Mouse (Mus musculus): ENCODE measurements around the gene Mas1. TPM values are rescaled to one million over a fixed set of nuclear protein-coding genes. Genes with fewer than 3 reads are reported as not detected.
"Not testable (repeated sequence)": the region's sequence is repeated elsewhere in the genome, so short reads cannot be mapped to it uniquely, and the experiment has no call there.

The Mas1 gene
- polyA plus RNA-seq, 1 experiment from 2014 or later, result not detected

DNA sequence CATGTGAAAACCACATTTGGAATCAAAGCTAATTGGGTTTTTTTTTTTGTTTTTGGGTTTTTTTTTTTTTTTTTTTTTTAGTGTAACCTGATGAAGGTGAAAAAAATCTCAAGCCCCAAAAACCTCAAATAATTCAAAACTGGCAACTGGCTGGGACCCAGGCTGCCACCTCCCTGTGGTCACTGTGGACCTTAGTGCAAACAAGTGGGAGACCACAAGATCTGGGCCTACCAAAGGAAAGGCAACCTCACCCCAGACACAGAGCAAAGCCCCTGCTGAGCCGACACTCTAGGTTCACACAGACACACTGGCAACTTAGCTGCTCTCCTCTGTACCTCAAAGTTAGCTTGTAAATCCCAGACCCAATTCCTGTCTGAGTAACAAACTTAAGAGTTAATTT lies 36.4 kb upstream of the Mas1 start:
- WGBS, result 68% methylated on average over 1 of the region's 1 CpGs
- no peak for ATAC-seq
- no peak overlapping the region for H3K27ac ChIP-seq (ENCODE audit: low read length)

DNA sequence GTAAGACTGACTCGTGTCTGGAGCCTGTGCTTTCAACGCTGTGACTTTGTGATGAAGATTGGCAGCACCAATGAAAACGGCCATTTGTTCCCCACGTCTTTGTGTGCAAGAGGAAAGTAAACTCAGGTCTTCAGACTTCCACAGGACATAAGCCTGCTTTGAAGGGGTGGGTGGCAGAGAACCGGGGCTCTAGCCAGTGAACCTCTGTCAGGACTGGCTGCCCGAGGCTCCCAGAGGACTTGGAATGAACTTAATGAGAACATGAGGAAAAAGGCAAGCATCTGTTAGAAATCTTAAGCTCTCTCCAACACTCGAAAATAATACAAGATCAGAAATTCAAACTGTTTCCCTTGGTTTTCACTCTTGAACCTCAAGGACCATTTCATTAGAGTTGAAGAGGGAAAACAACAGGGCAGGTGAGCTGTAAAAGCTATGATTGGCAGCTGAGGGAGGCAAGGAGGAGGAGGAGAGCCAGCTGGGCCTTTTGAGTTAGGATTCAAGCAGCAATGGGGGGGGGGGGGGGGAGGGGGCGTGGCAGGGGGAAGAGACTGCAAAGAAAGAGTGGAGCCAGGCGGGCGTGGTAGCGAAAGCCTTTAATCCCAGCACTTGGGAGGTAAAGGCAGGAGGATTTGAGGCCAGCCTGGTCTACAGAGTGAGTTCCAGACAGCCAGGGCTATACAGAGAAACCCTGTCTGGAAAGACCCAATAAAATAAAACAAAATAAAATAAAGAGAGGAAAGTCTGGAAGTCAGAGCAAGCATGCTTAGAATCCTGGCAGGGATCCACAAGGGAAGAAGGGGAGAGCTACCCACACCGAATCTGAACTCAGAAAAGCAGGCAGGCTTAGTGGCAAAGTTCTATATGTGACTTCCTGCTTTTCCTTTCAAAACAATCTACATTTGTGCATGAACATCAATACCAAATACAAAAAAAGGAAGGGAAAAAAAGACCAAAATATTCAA lies 35.7 kb upstream of the Mas1 start:
- H3K4me3 ChIP-seq (ENCODE audit: low read depth, low read length), result no peak overlapping the region
- no peak overlapping the region for H3K4me2 ChIP-seq (ENCODE audit: low read length)
- H3K36me3 ChIP-seq (ENCODE audit: control insufficient read depth, insufficient read depth, low read length), result 0 out of 2 replicates have a peak, but pooled peaks cover 4% of the 10 kb centered on the region
- no peak for ATAC-seq
- no peaks in the 10 kb centered on the region for H3K9me3 ChIP-seq (replicated peaks; ENCODE audit: control insufficient read depth, low read length, poor library complexity, severe bottlenecking)
- no peak overlapping the region for H3K9ac ChIP-seq (ENCODE audit: low read depth, low read length)
- WGBS, result 15% methylated on average over 11 of the region's 12 CpGs
- H3K27me3 ChIP-seq (ENCODE audit: control insufficient read depth, insufficient read depth, low read depth, low read length), result no peaks in the 10 kb centered on the region
- H3K27ac ChIP-seq (ENCODE audit: low read length), result no peak overlapping the region
- H3K4me1 ChIP-seq (ENCODE audit: control insufficient read depth, insufficient read depth, low read length), result no peaks in the 10 kb centered on the region

More for the DNA sequence above, 36.4 kb upstream of the Mas1 start:
- H3K4me3 ChIP-seq (ENCODE audit: low read depth, low read length), result no peak overlapping the region
- no peak overlapping the region for H3K4me2 ChIP-seq (ENCODE audit: low read length)
- no peaks in the 10 kb centered on the region for H3K4me1 ChIP-seq (ENCODE audit: control insufficient read depth, insufficient read depth, low read length)
- H3K9me3 ChIP-seq (replicated peaks; ENCODE audit: control insufficient read depth, low read length, poor library complexity, severe bottlenecking), result no peaks in the 10 kb centered on the region
- 0 out of 2 replicates have a peak, but pooled peaks cover 4% of the 10 kb centered on the region for H3K36me3 ChIP-seq (ENCODE audit: control insufficient read depth, insufficient read depth, low read length)
- H3K9ac ChIP-seq (ENCODE audit: low read depth, low read length), result no peak overlapping the region
- no peaks in the 10 kb centered on the region for H3K27me3 ChIP-seq (ENCODE audit: control insufficient read depth, insufficient read depth, low read depth, low read length)

DNA sequence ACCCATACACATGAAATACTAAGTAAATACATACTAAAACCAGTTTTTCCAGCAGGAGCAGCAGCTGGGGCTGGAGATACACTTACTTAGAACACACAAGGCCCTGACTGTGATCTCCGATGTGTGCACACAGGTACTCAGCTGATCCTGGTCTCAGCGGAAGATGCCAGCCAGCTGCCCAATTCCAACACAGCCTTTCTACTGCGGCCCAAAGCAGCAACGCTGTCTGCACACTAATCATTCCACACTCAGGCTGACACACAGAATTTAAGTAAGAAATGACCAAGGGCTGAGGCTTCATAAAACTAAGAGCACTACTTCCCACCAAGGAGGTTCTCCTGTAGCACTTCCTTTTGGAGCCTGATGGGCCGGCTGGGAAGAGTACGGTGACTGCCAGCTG lies 34.3 kb upstream of the Mas1 start:
- no peak overlapping the region for H3K27ac ChIP-seq (ENCODE audit: low read length)
- H3K4me1 ChIP-seq (ENCODE audit: control insufficient read depth, insufficient read depth, low read length), result no peaks in the 10 kb centered on the region
- H3K9me3 ChIP-seq (replicated peaks; ENCODE audit: control insufficient read depth, low read length, poor library complexity, severe bottlenecking), result no peaks in the 10 kb centered on the region
- 0 out of 2 replicates have a peak, but pooled peaks cover 4% of the 10 kb centered on the region for H3K36me3 ChIP-seq (ENCODE audit: control insufficient read depth, insufficient read depth, low read length)
- WGBS, result 91% methylated on average over 6 of the region's 6 CpGs
- no peaks in the 10 kb centered on the region for H3K27me3 ChIP-seq (ENCODE audit: control insufficient read depth, insufficient read depth, low read depth, low read length)
- H3K9ac ChIP-seq (ENCODE audit: low read depth, low read length), result no peak overlapping the region
- H3K4me3 ChIP-seq (ENCODE audit: low read depth, low read length), result no peak overlapping the region
- no peak overlapping the region for H3K4me2 ChIP-seq (ENCODE audit: low read length)
- ATAC-seq, result no peak

DNA sequence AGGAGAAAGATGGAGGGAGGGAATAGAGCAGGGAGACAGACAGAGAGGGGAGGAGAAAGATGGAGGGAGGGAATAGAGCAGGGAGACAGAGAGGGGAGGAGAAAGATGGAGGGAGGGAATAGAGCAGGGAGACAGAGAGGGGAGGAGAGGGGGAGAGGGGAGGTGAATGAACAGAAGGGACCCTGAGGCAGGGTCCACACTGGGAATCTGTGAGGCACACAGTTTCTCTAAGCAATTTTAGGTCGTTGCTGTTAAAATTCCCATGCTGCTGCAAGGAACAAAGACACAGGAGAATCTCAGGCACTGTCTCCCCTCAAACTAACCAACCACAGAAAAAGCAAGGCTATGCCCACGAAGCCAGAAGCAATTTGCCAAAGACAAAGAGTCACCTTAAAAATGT lies 30.7 kb upstream of the Mas1 start:
- peak overlapping the region; percentile 78 for H3K27ac ChIP-seq (ENCODE audit: low read length)

DNA sequence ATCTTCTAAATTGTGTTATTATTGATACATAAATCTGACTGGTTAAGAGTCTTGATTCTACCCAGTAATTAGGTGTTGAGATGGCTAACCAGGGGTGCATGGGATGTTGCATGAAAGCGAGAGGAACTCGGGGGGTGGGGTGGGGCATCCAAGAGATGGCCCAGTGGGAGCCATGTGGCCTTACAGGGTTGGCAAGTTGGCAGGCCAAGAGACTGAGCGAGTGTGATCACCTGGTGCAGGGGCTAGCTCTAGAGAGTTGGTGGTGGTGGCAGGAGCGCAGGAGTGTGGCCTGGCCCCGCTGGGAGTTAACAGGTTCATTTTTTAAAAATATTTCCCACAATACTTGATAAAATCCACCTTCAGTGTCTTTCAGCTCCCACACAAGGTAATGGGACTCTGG lies 29.7 kb upstream of the Mas1 start:
- WGBS, result 88% methylated on average over 5 of the region's 5 CpGs
- H3K4me1 ChIP-seq (ENCODE audit: control insufficient read depth, insufficient read depth, low read length), result no peaks in the 10 kb centered on the region
- ATAC-seq, result peak; percentile 70
- peak overlapping the region; percentile 43; the same call in 1 of the 2 replicates for H3K27ac ChIP-seq (ENCODE audit: low read length)
- 0 out of 2 replicates have a peak, but pooled peaks cover 4% of the 10 kb centered on the region for H3K36me3 ChIP-seq (ENCODE audit: control insufficient read depth, insufficient read depth, low read length)
- H3K4me2 ChIP-seq (ENCODE audit: low read length), result no peak overlapping the region
- no peak overlapping the region for H3K4me3 ChIP-seq (ENCODE audit: low read depth, low read length)
- H3K27me3 ChIP-seq (ENCODE audit: control insufficient read depth, insufficient read depth, low read depth, low read length), result no peaks in the 10 kb centered on the region
- no peaks in the 10 kb centered on the region for H3K9me3 ChIP-seq (replicated peaks; ENCODE audit: control insufficient read depth, low read length, poor library complexity, severe bottlenecking)
- H3K9ac ChIP-seq (ENCODE audit: low read depth, low read length), result no peak overlapping the region

More for the DNA sequence above, 30.7 kb upstream of the Mas1 start:
- not testable (repeated sequence) for H3K36me3 ChIP-seq (ENCODE audit: control insufficient read depth, insufficient read depth, low read length); H3K4me2 ChIP-seq (ENCODE audit: low read length); H3K9ac ChIP-seq (ENCODE audit: low read depth, low read length); H3K27me3 ChIP-seq (ENCODE audit: control insufficient read depth, insufficient read depth, low read depth, low read length); H3K4me1 ChIP-seq (ENCODE audit: control insufficient read depth, insufficient read depth, low read length); ATAC-seq; H3K9me3 ChIP-seq (replicated peaks; ENCODE audit: control insufficient read depth, low read length, poor library complexity, severe bottlenecking); H3K4me3 ChIP-seq (ENCODE audit: low read depth, low read length)
- 34% methylated on average over 2 of the region's 2 CpGs for WGBS

DNA sequence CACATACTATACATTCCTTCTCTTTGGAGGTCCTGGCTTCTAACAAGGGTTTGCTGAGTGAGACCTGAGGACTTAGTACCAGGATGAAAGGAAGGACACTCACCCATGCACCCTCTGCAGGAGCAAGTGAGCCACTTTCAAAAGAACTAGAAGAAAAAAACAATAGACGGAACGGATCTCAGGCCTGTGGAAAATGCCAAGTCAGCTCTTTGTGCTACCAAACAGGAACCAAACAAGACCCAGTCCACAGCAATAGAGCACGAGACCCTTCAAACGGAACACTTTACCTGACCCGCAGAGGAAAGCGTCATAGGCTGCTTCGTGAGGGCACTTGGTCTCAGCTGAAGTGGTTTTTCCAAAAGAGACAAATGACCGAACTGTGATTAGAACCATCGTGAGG lies 24.1 kb upstream of the Mas1 start:
- WGBS, result 89% methylated on average over 9 of the region's 9 CpGs
- no peak overlapping the region for H3K4me3 ChIP-seq (ENCODE audit: low read depth, low read length)
- ATAC-seq, result no peak
- no peaks in the 10 kb centered on the region for H3K9me3 ChIP-seq (replicated peaks; ENCODE audit: control insufficient read depth, low read length, poor library complexity, severe bottlenecking)
- H3K4me1 ChIP-seq (ENCODE audit: control insufficient read depth, insufficient read depth, low read length), result no peaks in the 10 kb centered on the region
- no peak overlapping the region for H3K4me2 ChIP-seq (ENCODE audit: low read length)
- H3K27ac ChIP-seq (ENCODE audit: low read length), result no peak overlapping the region
- no peak overlapping the region for H3K9ac ChIP-seq (ENCODE audit: low read depth, low read length)
- no peaks in the 10 kb centered on the region for H3K27me3 ChIP-seq (ENCODE audit: control insufficient read depth, insufficient read depth, low read depth, low read length)
- no peaks in the 10 kb centered on the region; the same call in 1 of the 2 replicates for H3K36me3 ChIP-seq (ENCODE audit: control insufficient read depth, insufficient read depth, low read length)

DNA sequence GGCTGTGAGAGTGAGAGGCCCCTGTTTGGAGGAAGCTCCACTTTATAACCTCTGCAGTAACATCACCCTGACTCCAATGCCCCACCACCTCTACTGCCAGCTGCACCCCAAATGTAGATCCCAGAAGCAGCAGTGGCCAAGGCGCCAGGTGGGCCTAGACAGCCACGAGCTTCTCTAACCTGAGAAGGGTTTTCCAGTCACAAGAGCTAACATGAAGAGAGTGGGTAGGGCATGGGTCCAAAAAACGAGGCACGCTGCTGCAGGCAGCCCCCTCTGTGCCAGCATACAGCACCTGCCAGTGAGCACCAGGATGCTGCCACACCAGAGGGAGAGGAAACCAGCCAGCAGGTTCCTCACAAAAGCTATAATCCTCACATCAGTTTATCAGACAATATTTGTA lies 23.1 kb upstream of the Mas1 start:
- no peak overlapping the region for H3K27ac ChIP-seq (ENCODE audit: low read length)
- ATAC-seq, result no peak

DNA sequence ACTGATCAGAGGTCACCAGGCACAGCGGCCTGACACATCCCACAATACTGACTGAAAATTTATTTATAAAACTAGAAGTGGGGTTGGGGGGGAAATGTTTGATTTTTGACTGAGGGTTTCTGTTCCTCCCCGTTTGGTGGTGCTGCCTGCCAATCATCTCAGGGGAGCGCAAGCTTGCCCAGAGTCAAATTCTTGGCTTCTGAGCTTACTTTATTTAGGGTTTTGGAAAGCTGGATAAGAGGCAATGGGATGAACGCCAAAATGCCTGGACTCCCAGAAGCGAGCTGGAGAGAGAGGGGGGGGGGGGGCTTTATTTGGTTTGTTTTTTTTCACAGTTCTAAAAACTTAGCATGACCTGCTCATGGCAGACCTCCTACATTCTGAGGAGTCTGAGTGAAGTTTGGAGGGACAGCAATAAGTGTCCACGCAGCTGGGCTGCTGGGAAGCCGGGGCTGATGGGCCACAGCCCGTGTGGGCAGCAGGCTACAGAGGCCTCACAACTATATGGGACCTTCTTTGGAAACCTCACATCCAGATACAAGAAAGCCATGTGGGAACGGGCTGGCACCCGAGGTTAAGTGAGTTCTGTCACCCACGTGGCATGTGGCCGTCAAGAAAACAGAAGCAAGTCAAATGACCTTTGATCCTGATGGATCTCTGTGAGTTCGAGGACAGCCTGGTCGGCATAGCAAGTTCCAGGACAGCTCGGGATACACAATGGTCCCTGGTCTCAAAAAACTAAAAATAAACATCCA lies 19.3 kb upstream of the Mas1 start:
- Histone ChIP-seq H3K36me3 (ENCODE audit: control insufficient read depth, insufficient read depth, low read length) (no peaks in the 10 kb centered on the region; the same call in 1 of the 2 replicates), H3K27ac (ENCODE audit: low read length) (no peak overlapping the region), H3K9ac (ENCODE audit: low read depth, low read length) (no peak overlapping the region), H3K27me3 (ENCODE audit: control insufficient read depth, insufficient read depth, low read depth, low read length) (no peaks in the 10 kb centered on the region), H3K4me3 (ENCODE audit: low read depth, low read length) (no peak overlapping the region), H3K4me2 (ENCODE audit: low read length) (no peak overlapping the region), H3K9me3 (replicated peaks; ENCODE audit: control insufficient read depth, low read length, poor library complexity, severe bottlenecking) (no peaks in the 10 kb centered on the region), H3K4me1 (ENCODE audit: control insufficient read depth, insufficient read depth, low read length) (no peaks in the 10 kb centered on the region)
- WGBS, result 81% methylated on average over 15 of the region's 15 CpGs
- ATAC-seq, result no peak

More for the DNA sequence above, 23.1 kb upstream of the Mas1 start:
- no peaks in the 10 kb centered on the region for H3K9me3 ChIP-seq (replicated peaks; ENCODE audit: control insufficient read depth, low read length, poor library complexity, severe bottlenecking)
- H3K4me2 ChIP-seq (ENCODE audit: low read length), result no peak overlapping the region
- H3K36me3 ChIP-seq (ENCODE audit: control insufficient read depth, insufficient read depth, low read length), result no peaks in the 10 kb centered on the region; the same call in 1 of the 2 replicates
- no peaks in the 10 kb centered on the region for H3K4me1 ChIP-seq (ENCODE audit: control insufficient read depth, insufficient read depth, low read length)
- H3K9ac ChIP-seq (ENCODE audit: low read depth, low read length), result no peak overlapping the region
- H3K4me3 ChIP-seq (ENCODE audit: low read depth, low read length), result no peak overlapping the region
- 86% methylated on average over 4 of the region's 4 CpGs for WGBS
- H3K27me3 ChIP-seq (ENCODE audit: control insufficient read depth, insufficient read depth, low read depth, low read length), result no peaks in the 10 kb centered on the region
